Mouse (Mus musculus): ENCODE measurements around the gene Rab1b. TPM values are rescaled to one million over a fixed set of nuclear protein-coding genes. Genes with fewer than 3 reads are reported as not detected.
"Not testable (repeated sequence)": the region's sequence is repeated elsewhere in the genome, so short reads cannot be mapped to it uniquely, and the experiment has no call there.

The Rab1b gene
- 100 to 1,000 TPM; 193 to 204 TPM for total RNA-seq (2021)

GRCm38 (mm10) chr19:5106731-5107191 is at the start of gene Rab1b:
Rab1b (minus strand) TSS chr19:5107072.
- intact Hi-C loops (cut with DNase I): no loop called here

GRCm38 (mm10) chr19:5152261-5152660 is 45.4 kb upstream of the Rab1b start:
- no peak for DNase-seq
- intact Hi-C loops (cut with DNase I): no loop called here

More at GRCm38 (mm10) chr19:5106731-5107191, at the start of gene Rab1b:
- DNase-seq: peak; percentile 99

- DNase-seq: no peak
- intact Hi-C loops (cut with DNase I): no loop called here
These were observed 44.9 kb upstream of the Rab1b start for GRCm38 (mm10) chr19:5151741-5152140.

- intact Hi-C loops (cut with DNase I): no loop called here
- peak; percentile 54 to 65 for DNase-seq
These were observed 44.5 kb upstream of the Rab1b start for GRCm38 (mm10) chr19:5151331-5151730.

GRCm38 (mm10) chr19:5150358-5150757 is 43.5 kb upstream of the Rab1b start:
- intact Hi-C loops (cut with DNase I): no loop called here

GRCm38 (mm10) chr19:5149041-5149440 is 42.2 kb upstream of the Rab1b start:
- intact Hi-C loops (cut with DNase I): not testable (repeated sequence)
- DNase-seq: peak in 1 of 2 experiments; percentile 7

More at GRCm38 (mm10) chr19:5150358-5150757, 43.5 kb upstream of the Rab1b start:
- DNase-seq: no peak

GRCm38 (mm10) chr19:5139640-5140039 is 32.8 kb upstream of the Rab1b start:
- intact Hi-C loops (cut with DNase I): loop anchor here (1.0 to 2.0 kb wide), 2 partner anchors 22 to 45 kb away; no protein-coding TSS in a partner anchor
- DNase-seq: peak; percentile 58 to 77

GRCm38 (mm10) chr19:5131237-5131636 is 24.4 kb upstream of the Rab1b start:
- intact Hi-C loops (cut with DNase I): no loop called here
- DNase-seq: no peak

GRCm38 (mm10) chr19:5129770-5130169 is 22.9 kb upstream of the Rab1b start:
- intact Hi-C loops (cut with DNase I): no loop called here
- no peak for DNase-seq

GRCm38 (mm10) chr19:5124055-5124614 is 17.3 kb upstream of the Rab1b start:
- intact Hi-C loops (cut with DNase I): no loop called here
- DNase-seq: no peak

GRCm38 (mm10) chr19:5123241-5123640 is 16.4 kb upstream of the Rab1b start:
- intact Hi-C loops (cut with DNase I): no loop called here
- no peak for DNase-seq

- DNase-seq: no peak
- intact Hi-C loops (cut with DNase I): no loop called here
These were observed 15.6 kb upstream of the Rab1b start for GRCm38 (mm10) chr19:5122492-5122891.

GRCm38 (mm10) chr19:5118384-5118698 is 11.5 kb upstream of the Rab1b start, which contains the start of gene Klc2:
Klc2 (minus strand) TSS chr19:5118560.
- intact Hi-C loops (cut with DNase I): no loop called here
- DNase-seq: no peak

- DNase-seq: peak; percentile 91 to 92
- intact Hi-C loops (cut with DNase I): loop anchor here (1.0 kb wide), 1 partner anchor 22 kb away; no protein-coding TSS in a partner anchor
These were observed 10.9 kb upstream of the Rab1b start for GRCm38 (mm10) chr19:5117494-5118383.

GRCm38 (mm10) chr19:5113783-5114182 is 6.9 kb upstream of the Rab1b start:
- DNase-seq: no peak
- intact Hi-C loops (cut with DNase I): no loop called here

GRCm38 (mm10) chr19:5109659-5110453 is 3.0 kb upstream of the Rab1b start:
- DNase-seq: no peak
- intact Hi-C loops (cut with DNase I): no loop called here

- intact Hi-C loops (cut with DNase I): no loop called here
- DNase-seq: no peak
These were observed 1.8 kb upstream of the Rab1b start for GRCm38 (mm10) chr19:5108702-5109101.

- intact Hi-C loops (cut with DNase I): no loop called here
- DNase-seq: peak; percentile 49 to 59
These were observed 1.4 kb upstream of the Rab1b start for GRCm38 (mm10) chr19:5108271-5108575.

- intact Hi-C loops (cut with DNase I): no loop called here
These were observed 841 bp upstream of the Rab1b start for GRCm38 (mm10) chr19:5107556-5108270.

GRCm38 (mm10) chr19:5106074-5106473 is 798 bp downstream of the Rab1b start:
- DNase-seq: peak in 1 of 2 experiments; percentile 58
- intact Hi-C loops (cut with DNase I): no loop called here

More at GRCm38 (mm10) chr19:5107556-5108270, 841 bp upstream of the Rab1b start:
- DNase-seq: no peak

All from heart, postnatal 10 days (tissue).